Mouse (Mus musculus) thymus, adult 2 months (tissue): Measurements from ENCODE around the gene Sdk2. TPM values are rescaled to one million over a fixed set of nuclear protein-coding genes. Genes with fewer than 3 reads are reported as not detected.

ENCODE experiments used
- DNase-seq: peaks from one replicate; pipeline ENCODE4 v3.0.0; 2021
- H3K27ac ChIP-seq: fragments of 200-500 bp; 2 replicates; pipeline ENCODE4 v1.5.1; 2012; ENCODE audit warnings: low read length, control low read depth; ENCODE audit not compliant: control insufficient read depth, insufficient read depth
- H3K27me3 ChIP-seq: fragments of 200-500 bp; 2 replicates; pipeline ENCODE4 v1.6.1; 2012; ENCODE audit warnings: mild to moderate bottlenecking, low read length, moderate library complexity, mixed read lengths; ENCODE audit not compliant: control insufficient read depth, insufficient read depth
- H3K36me3 ChIP-seq: fragments of 200-500 bp; 2 replicates; pipeline ENCODE4 v1.6.1; 2012; ENCODE audit warnings: mild to moderate bottlenecking, low read length, moderate library complexity; ENCODE audit not compliant: control insufficient read depth, insufficient read depth
- H3K4me1 ChIP-seq: fragments of 200-500 bp; replicated peaks from 2 replicates; pipeline ENCODE4 v1.6.1; 2012; ENCODE audit warnings: low read length; ENCODE audit not compliant: control insufficient read depth, insufficient read depth
- H3K4me3 ChIP-seq: fragments of 200-500 bp; 2 replicates; pipeline ENCODE4 v1.5.1; 2012; ENCODE audit warnings: mild to moderate bottlenecking, low read length, control low read depth, moderate library complexity; ENCODE audit not compliant: control insufficient read depth, insufficient read depth
- CTCF ChIP-seq: fragments of 200-500 bp; IDR thresholded peaks from 2 replicates; pipeline ENCODE4 v1.5.1; 2012; ENCODE audit warnings: mild to moderate bottlenecking, control low read depth, low read length, moderate library complexity, borderline replicate concordance; ENCODE audit not compliant: control insufficient read depth, poor library complexity, insufficient read depth; ENCODE audit errors: extremely low read depth
- POLR2A ChIP-seq: fragments of 200-500 bp; IDR thresholded peaks from 2 replicates; pipeline ENCODE4 v1.6.1; 2012; ENCODE audit warnings: mild to moderate bottlenecking, low read length, control low read depth, moderate library complexity; ENCODE audit not compliant: control insufficient read depth, poor library complexity, insufficient read depth; ENCODE audit errors: extremely low read depth
- WGBS: fragments of 180-500 bp; shearing (Covaris S2); methylation state at CpG from one replicate; pipeline ENCODE4 v1.1.7; 2018; 5-methylcytosine and 5-hydroxymethylcytosine counted together
- polyA plus RNA-seq: library from polyadenylated mRNA; depleted of rRNA; stranded (reverse); fragments of >200 nt; gene quantifications from 2 replicates; pipeline ENCODE4 v1.2.3, GENCODE M21; 2012

Gene Sdk2
- polyA plus RNA-seq, 1 experiment, result 1.4 TPM

GRCm38 (mm10) chr11:113800026-113800425 is 266.8 kb downstream of the Sdk2 start:
- H3K27me3 ChIP-seq, result no peaks in the 10 kb centered on the region; the same call in 1 of the 2 replicates

GRCm38 (mm10) chr11:113799041-113799447 is 267.8 kb downstream of the Sdk2 start:
- H3K4me3 ChIP-seq, result no peak overlapping the region
- WGBS, result 95% methylated on average over 14 of the region's 14 CpGs
- TF ChIP-seq POLR2A, result no peak
- no peak for TF ChIP-seq CTCF

More at GRCm38 (mm10) chr11:113800026-113800425, 266.8 kb downstream of the Sdk2 start:
- no peak for DNase-seq
- Histone ChIP-seq H3K27ac (no peak overlapping the region), H3K4me3 (no peak overlapping the region), H3K36me3 (no peaks in the 10 kb centered on the region), H3K4me1 (peaks cover 12% of the 10 kb centered on the region)
- WGBS, result 97% methylated on average over 12 of the region's 12 CpGs
- TF ChIP-seq CTCF (no peak), POLR2A (no peak)

DNA sequence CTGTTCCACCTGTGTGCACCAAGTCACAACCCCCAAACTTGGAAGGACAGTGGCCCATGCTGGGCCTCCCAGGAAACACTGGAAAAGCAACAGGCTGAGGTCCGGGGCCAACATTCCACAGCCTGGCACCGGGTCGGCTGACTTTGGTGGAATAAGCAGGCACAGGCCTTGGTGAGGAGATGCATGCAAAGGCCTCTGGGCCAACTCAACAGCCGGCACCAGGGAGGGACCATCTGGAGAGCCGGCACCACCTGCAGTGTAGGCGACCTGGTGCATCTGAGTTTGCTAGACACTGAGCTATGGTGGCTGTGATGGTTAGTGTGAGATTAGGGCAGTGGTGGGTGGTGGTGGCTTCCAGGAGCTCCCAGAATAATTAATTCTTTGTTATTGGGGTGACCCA is 268.8 kb downstream of the Sdk2 start:
- Histone ChIP-seq H3K4me3 (no peak overlapping the region), H3K27ac (no peak overlapping the region)

More at GRCm38 (mm10) chr11:113799041-113799447, 267.8 kb downstream of the Sdk2 start:
- H3K27me3 ChIP-seq, result no peaks in the 10 kb centered on the region; the same call in 1 of the 2 replicates
- H3K4me1 ChIP-seq, result peaks cover 12% of the 10 kb centered on the region
- no peak for DNase-seq
- H3K27ac ChIP-seq, result no peak overlapping the region
- no peaks in the 10 kb centered on the region for H3K36me3 ChIP-seq

GRCm38 (mm10) chr11:113797014-113797983 is 269.5 kb downstream of the Sdk2 start:
- no peak overlapping the region for H3K27ac ChIP-seq
- no peaks in the 10 kb centered on the region for H3K36me3 ChIP-seq
- WGBS, result 96% methylated on average over 19 of the region's 19 CpGs
- peaks cover 7% of the 10 kb centered on the region for H3K4me1 ChIP-seq
- no peak overlapping the region for H3K4me3 ChIP-seq
- H3K27me3 ChIP-seq, result no peaks in the 10 kb centered on the region
- TF ChIP-seq POLR2A (no peak), CTCF (no peak)
- no peak for DNase-seq

More for the DNA sequence above, 268.8 kb downstream of the Sdk2 start:
- TF ChIP-seq POLR2A (no peak), CTCF (no peak)
- H3K27me3 ChIP-seq, result no peaks in the 10 kb centered on the region; the same call in 1 of the 2 replicates
- no peak for DNase-seq
- WGBS, result 95% methylated on average over 6 of the region's 6 CpGs
- H3K36me3 ChIP-seq, result no peaks in the 10 kb centered on the region
- peaks cover 12% of the 10 kb centered on the region for H3K4me1 ChIP-seq

DNA sequence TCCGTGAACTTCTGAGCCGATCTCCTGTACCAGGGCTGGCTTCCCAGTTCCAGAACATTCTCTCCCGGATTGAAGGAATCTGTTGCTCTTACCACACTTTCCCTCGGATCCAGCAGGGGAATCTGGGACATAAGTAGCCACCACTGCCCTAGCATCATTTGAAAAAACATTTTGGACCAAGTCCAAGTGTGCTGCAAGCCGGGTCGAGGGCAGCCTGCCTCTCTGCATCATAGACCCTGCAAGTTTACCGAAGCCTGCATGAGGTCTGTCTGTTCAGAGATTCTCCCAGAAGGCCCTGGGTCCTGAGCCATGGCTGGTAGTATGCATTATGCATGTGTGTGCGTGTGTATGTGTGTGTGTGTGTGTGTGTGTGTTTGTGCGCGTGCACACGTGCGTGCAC is 271.0 kb downstream of the Sdk2 start:
- Histone ChIP-seq H3K27me3 (no peaks in the 10 kb centered on the region), H3K4me1 (no peaks in the 10 kb centered on the region), H3K27ac (no peak overlapping the region), H3K4me3 (no peak overlapping the region), H3K36me3 (no peaks in the 10 kb centered on the region)
- TF ChIP-seq CTCF, result no peak
- no peak for TF ChIP-seq POLR2A
- no peak for DNase-seq
- 89% methylated on average over 12 of the region's 12 CpGs for WGBS

DNA sequence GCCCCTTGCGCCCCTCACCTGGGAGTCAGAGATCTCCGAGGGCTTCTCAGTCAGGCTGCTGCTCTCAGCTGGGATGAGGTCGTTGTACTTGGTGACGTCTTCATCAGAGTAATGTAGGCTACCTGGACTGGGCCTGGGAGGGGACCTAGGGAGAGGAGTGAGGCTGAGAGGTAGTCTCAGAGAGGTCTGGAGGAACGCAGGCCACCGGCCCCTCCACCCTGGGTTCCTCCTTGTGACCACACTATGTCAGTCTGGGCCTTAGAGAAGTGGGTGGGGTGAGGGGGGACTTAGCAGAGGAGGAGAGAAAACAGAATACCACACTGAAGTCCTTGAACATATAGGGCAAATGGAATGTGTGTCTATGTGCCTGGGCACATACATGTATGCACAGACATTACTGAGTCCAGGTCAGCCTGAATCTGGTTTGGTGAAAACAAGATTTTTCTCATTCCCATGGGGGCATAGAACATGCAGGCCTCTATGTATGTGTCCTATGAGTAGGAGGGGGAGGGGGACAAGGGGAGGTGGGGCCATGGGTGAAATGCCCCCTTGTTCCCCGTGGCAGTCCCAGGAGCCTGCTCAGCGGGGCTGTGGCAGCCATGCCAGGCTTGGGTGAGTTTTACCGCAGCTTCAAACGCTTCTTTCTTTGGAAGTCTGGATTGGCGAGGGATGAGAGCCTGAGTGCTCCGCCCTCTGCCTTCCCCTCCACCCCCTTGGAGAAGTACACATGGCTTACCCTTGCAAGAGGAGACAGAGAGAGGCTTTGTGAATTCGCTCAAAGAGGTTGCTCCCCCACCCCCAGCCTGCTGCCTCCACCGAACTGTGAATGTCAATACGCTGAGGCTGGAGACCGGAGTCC is 275.3 kb downstream of the Sdk2 start:
- no peak overlapping the region for H3K27ac ChIP-seq
- H3K27me3 ChIP-seq, result no peaks in the 10 kb centered on the region
- H3K36me3 ChIP-seq, result no peaks in the 10 kb centered on the region
- H3K4me3 ChIP-seq, result no peak overlapping the region
- peaks cover 21% of the 10 kb centered on the region for H3K4me1 ChIP-seq
- WGBS, result 83% methylated on average over 16 of the region's 16 CpGs
- TF ChIP-seq POLR2A, result no peak
- no peak for TF ChIP-seq CTCF
- DNase-seq, result no peak
